Mouse (Mus musculus): ENCODE results near the gene Plscr5. TPM values are rescaled to one million over a fixed set of nuclear protein-coding genes. Genes with fewer than 3 reads are reported as not detected.
A peak's percentile ranks its signal among the peaks of the same experiment; 100 is the strongest.

The Plscr5 gene
- total RNA-seq, 2 experiments from 2014 or later = not detected

GRCm38 (mm10) chr9:92224598-92225231 lies 32.0 kb downstream of the Plscr5 start:
- no peak for ATAC-seq (replicated peaks; ENCODE audit: low FRiP score, low TSS enrichment, poor library complexity, severe bottlenecking)

DNA sequence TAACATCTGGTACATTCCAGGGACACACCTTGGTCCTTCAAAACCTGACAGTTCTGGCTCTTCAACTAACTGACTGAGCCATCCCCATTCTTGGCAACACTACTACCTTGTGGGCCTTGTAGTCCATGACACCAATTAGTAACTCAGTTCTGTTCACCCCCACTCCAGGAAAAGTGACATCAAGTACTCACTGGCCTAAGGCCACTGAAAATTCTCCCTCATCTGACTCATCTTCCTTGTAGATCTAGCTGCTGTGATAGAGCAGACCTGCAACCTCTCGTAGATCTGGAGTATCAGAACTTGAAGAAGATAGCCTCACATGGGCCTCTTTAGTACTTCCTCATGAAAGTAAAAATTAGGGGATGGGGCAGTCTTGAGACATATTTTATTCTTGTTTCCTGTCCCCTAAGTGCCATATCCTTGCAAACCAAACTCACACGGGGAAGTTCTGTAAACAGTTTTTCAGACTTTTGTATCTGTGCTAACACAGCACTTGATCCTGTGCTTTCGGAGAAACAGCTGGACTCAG lies 33.5 kb downstream of the Plscr5 start:
- peak; percentile 27 for ATAC-seq (replicated peaks; ENCODE audit: low FRiP score, low TSS enrichment, poor library complexity, severe bottlenecking)

DNA sequence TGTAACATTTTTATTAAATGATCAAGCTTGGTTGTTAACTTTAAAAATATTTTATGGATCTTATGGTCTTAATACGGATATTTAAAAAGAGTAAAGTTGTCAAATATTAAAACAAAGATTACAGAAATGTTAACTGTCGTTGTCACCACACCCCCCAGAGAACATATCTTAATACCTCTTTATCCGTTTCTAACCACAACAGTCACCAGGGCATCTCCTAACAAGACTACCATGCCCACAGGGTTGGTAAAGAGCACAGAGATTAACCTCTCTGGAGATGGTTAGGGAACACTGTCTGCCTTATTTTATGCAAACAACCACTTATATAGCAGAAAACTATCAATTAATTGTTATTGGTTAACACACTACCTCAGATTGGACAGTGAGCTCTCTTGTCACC lies 34.1 kb downstream of the Plscr5 start:
- peak; percentile 90 for ATAC-seq (replicated peaks; ENCODE audit: low FRiP score, low TSS enrichment, poor library complexity, severe bottlenecking)

GRCm38 (mm10) chr9:92228867-92229832 lies 36.4 kb downstream of the Plscr5 start:
- no peak for ATAC-seq (replicated peaks; ENCODE audit: low FRiP score, low TSS enrichment, poor library complexity, severe bottlenecking)

GRCm38 (mm10) chr9:92229833-92230205 lies 37.1 kb downstream of the Plscr5 start:
- ATAC-seq (replicated peaks; ENCODE audit: low FRiP score, low TSS enrichment, poor library complexity, severe bottlenecking) = no peak

DNA sequence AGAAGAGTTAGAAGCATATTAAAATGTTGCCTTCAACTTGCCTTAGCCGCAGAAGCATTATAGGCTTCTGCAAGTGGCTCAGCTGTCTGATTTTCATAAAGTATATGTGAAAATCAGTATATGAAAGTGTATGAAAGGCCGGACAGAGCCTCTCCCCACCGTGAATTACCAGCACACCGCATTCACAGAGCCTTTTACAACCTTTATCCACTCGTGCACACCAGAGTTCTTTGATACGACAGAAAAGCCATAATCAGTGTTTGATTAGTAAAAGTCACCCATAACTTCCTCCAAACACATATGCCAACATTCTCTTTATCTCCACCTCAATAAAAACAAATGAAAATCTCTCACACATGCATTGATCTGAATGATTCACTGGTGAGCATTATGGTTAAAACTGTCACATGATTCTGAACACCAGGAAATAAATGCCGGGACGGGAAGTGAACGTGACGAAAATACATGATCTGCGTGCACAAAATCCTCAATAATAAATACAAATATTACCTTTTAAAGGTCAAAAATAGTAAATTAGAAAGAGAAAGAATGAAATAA lies 42.2 kb downstream of the Plscr5 start:
- ATAC-seq (replicated peaks; ENCODE audit: low FRiP score, low TSS enrichment, poor library complexity, severe bottlenecking) = no peak

GRCm38 (mm10) chr9:92248773-92249446 lies 56.2 kb downstream of the Plscr5 start:
- ATAC-seq (replicated peaks; ENCODE audit: low FRiP score, low TSS enrichment, poor library complexity, severe bottlenecking) = no peak

GRCm38 (mm10) chr9:92249447-92249852 lies 56.7 kb downstream of the Plscr5 start, which contains the start of gene Plscr1:
Gene Plscr1 (plus strand): TSS chr9:92249750.
- peak; percentile 15; the same call in 1 of the 2 replicates for ATAC-seq (replicated peaks; ENCODE audit: low FRiP score, low TSS enrichment, poor library complexity, severe bottlenecking)

- peak; percentile 85 for ATAC-seq (replicated peaks; ENCODE audit: low FRiP score, low TSS enrichment, poor library complexity, severe bottlenecking)
Observed at GRCm38 (mm10) chr9:92249987-92250772, 57.4 kb downstream of the Plscr5 start.

DNA sequence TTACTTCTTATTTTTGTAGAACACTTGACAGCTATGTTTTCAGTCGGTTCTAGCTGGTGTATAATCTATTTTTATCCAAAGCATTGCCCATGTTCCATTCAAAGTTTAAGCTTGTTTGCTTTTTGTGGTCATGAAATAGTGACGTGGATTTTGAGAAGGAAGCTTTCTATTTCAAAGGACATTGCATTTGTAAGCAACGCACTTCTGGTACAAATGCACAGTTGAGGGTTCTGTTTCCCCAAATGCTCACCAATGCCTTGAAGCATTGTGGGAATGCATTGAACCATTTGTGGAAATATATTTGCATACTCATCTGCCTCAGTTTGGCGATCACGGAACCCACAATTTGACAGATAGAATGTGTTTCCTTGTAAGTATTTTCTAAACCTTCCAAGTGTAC lies 60.0 kb downstream of the Plscr5 start:
- no peak for ATAC-seq (replicated peaks; ENCODE audit: low FRiP score, low TSS enrichment, poor library complexity, severe bottlenecking)

DNA sequence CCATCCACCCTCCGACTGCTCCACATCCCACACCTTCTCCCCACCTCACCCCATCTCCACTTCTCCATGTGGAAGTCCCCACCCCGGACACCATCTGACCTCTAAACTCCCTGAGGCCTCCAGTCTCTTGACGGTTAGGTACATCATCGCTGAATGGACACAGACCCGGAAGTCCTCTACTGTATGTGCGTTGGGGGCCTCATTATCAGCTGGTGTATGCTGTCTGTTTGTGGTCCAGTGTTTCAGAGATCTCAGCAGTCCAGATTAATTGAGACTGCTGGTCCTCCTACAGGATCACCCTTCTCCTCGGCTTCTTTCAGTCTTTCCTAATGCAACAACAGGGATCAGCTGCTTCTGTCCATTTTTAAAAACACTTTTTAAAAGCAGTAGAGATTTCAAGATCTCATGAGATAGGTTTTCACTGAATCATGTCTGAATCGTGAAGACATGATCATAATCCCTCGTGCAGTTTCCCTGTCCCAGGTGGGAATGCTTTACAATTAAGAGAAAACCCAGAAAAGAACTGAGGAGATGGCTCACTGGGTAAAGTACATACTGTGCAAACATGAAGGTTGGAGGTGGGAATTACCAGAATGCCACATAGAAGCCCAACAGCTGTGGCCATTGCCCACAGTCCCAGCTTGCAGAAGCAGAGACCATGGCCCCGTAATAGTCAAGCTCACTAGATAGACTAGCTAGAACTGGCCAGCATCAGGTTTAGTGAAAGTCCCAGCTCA lies 61.0 kb downstream of the Plscr5 start:
- ATAC-seq (replicated peaks; ENCODE audit: low FRiP score, low TSS enrichment, poor library complexity, severe bottlenecking) = no peak

Other genes with a start within 250 kb of the Plscr5 start
- 79.8 and 102 TPM in 2 replicates for gene Plscr1, start 56.8 kb downstream of the Plscr5 start, total RNA-seq (2014; fragmentation: Nextera tagmentation)
- gene Plscr1, start 56.8 kb downstream of the Plscr5 start, total RNA-seq (2017) = 103 and 137 TPM in 2 replicates
- 0.48 TPM in 1 of 2 replicates, not detected in the other for gene Plscr2, start 82.7 kb downstream of the Plscr5 start, total RNA-seq (2014; fragmentation: Nextera tagmentation)
- 3.4 and 3.9 TPM in 2 replicates for gene Plscr2, start 82.7 kb downstream of the Plscr5 start, total RNA-seq (2017)
- gene 1700057G04Rik, start 116.4 kb downstream of the Plscr5 start, total RNA-seq (2014; fragmentation: Nextera tagmentation) = 2.7 TPM in 1 of 2 replicates, not detected in the other
- gene 1700057G04Rik, start 116.4 kb downstream of the Plscr5 start, total RNA-seq (2017) = not detected in 2 replicates

All from megakaryocyte-erythroid progenitor cell, adult 5-6 weeks (primary cell).